Mouse (Mus musculus) heart, adult 2 months (tissue): ENCODE measurements around the gene Pigm. TPM values are rescaled to one million over a fixed set of nuclear protein-coding genes. Genes with fewer than 3 reads are reported as not detected.
A peak's percentile ranks its signal among the peaks of the same experiment; 100 is the strongest.

Source experiments
- DNase-seq, 2 experiments: peaks; one replicate each; pipeline ENCODE4 v3.0.0; 2021
- H3K27ac ChIP-seq: fragments of 200-600 bp; 2 replicates; pipeline ENCODE4 v1.8.1; 2022
- H3K27me3 ChIP-seq: fragments of 200-500 bp; 2 replicates; pipeline ENCODE4 v1.6.1; 2012; ENCODE audit warnings: mild to moderate bottlenecking, low read length, inconsistent platforms, mixed read lengths; ENCODE audit not compliant: control insufficient read depth, insufficient read depth
- H3K36me3 ChIP-seq: fragments of 200-500 bp; 2 replicates; pipeline ENCODE4 v1.6.1; 2012; ENCODE audit warnings: low read length, inconsistent platforms; ENCODE audit not compliant: control insufficient read depth, insufficient read depth
- H3K4me1 ChIP-seq: fragments of 200-500 bp; 2 replicates; pipeline ENCODE4 v1.6.1; 2011; ENCODE audit warnings: low read length; ENCODE audit not compliant: control insufficient read depth, insufficient read depth
- H3K4me3 ChIP-seq: fragments of 200-600 bp; 2 replicates; pipeline ENCODE4 v1.8.1; 2022
- H3K79me2 ChIP-seq: fragments of 200-500 bp; replicated peaks from 2 replicates; pipeline ENCODE4 v1.6.1; 2012; ENCODE audit warnings: mild to moderate bottlenecking, inconsistent platforms, low read length, moderate library complexity, mixed read lengths; ENCODE audit not compliant: control insufficient read depth, insufficient read depth
- H3K9ac ChIP-seq: fragments of 200-500 bp; 2 replicates; pipeline ENCODE4 v1.6.1; 2012; ENCODE audit warnings: low read depth, mild to moderate bottlenecking, control low read depth, inconsistent platforms, low read length, mixed read lengths
- CTCF ChIP-seq: fragments of 200-600 bp; IDR thresholded peaks from 2 replicates; pipeline ENCODE4 v1.8.1; 2022; ENCODE audit warnings: antibody characterized with exemption, mild to moderate bottlenecking, moderate library complexity
- EP300 ChIP-seq: fragments of 200-500 bp; IDR thresholded peaks from 2 replicates; pipeline ENCODE4 v1.6.1; 2011; ENCODE audit warnings: low read depth, low read length, control low read depth; ENCODE audit not compliant: insufficient read depth
- POLR2A ChIP-seq: fragments of 200-500 bp; IDR thresholded peaks from 2 replicates; pipeline ENCODE4 v1.6.1; 2011; ENCODE audit warnings: mild to moderate bottlenecking, low read depth, low read length, control low read depth; ENCODE audit not compliant: insufficient read depth
- WGBS: fragments of 180-500 bp; shearing (Covaris S2); methylation state at CpG from one replicate; pipeline ENCODE4 v1.1.7; 2018; 5-methylcytosine and 5-hydroxymethylcytosine counted together
- intact Hi-C: fragments of 180-260 bp; cut with DNase I; formaldehyde crosslinking; loops from one replicate; pipeline ENCODE4 v1.15.1; 2025
- polyA plus RNA-seq: library from polyadenylated mRNA; depleted of rRNA; stranded (reverse); fragments of >200 nt; gene quantifications from 2 replicates; pipeline ENCODE4 v1.2.3, GENCODE M21; 2012
- total RNA-seq, 2 experiments: library from RNA; stranded (reverse); gene quantifications; 2 replicates each; pipeline ENCODE4 v1.2.3; 2021

Gene Pigm
- total and polyA plus RNA-seq, 3 experiments, result 3.3 to 4.2 (median 3.8) TPM

DNA sequence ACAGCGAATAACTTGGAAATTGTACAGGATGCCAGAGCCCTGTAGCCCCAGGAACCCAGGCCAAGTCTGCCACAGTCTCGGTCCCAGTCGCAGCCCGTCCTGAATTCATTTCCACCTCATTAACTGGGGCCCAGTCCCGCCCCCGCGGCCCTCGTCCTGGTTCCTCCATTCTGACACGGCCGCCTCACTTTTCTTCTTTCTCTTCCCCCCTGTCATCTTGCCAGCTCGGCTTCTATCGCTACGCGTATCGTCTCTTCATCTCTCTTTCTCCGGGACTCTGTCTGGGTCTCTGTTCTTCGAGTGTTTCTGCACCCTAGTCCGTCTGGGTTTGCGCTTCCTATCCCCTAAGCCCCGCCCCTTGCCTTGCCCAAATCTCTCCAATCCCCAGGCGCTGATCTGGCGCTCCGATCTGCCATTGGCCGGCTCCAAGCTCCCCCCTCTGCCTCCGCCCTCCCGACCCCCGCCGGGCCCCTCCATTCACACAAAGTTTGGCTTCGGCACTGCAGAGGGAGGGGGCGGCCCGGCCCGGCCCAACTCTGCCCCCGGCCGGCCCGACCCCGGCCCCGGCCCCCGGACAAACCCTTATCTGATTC, 35.5 kb upstream of the Pigm start, which contains the start of gene Kcnj10:
Gene Kcnj10, plus strand, starts transcription at position 482 of the 593 bp plus-strand sequence.
- H3K36me3 ChIP-seq, result no peaks in the 10 kb centered on the region
- peak within 1 kb of the TSS; percentile 30 for H3K4me3 ChIP-seq
- WGBS, result 2% methylated on average over 38 of the region's 38 CpGs
- no peak for TF ChIP-seq CTCF
- no peak for TF ChIP-seq POLR2A
- no peak for TF ChIP-seq EP300
- no peaks in the 10 kb centered on the region for H3K4me1 ChIP-seq
- no peaks in the 10 kb centered on the region for H3K79me2 ChIP-seq
- no peak within 1 kb of the TSS for H3K9ac ChIP-seq
- DNase-seq, result peak; percentile 55 to 67
- H3K27me3 ChIP-seq, result peaks cover 6% of the 10 kb centered on the region; the same call in 1 of the 2 replicates
- no peak within 1 kb of the TSS for H3K27ac ChIP-seq
- intact Hi-C loops, result no loop called here

DNA sequence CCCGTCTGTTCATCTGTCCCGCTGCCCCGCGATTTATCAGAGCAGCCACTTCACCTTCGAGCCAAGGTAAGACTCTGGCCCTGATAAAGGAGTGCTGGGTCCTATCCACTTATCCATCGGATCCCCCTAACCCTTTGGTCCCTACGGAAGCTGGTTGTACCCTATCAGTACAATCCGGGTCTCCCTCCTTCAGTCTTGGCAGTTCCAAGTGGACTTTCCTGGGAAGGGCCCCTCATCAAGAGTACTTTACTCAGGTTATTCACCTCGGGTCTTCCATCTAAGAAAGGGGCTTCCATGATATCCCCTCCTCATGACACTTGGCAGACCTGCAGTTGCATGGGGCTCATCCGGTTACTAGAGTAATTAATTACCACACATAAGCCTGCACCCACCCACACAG, 35.0 kb upstream of the Pigm start:
- Histone ChIP-seq H3K9ac (no peak overlapping the region), H3K27me3 (peaks cover 6% of the 10 kb centered on the region; the same call in 1 of the 2 replicates)
- 11% methylated on average over 10 of the region's 10 CpGs for WGBS

DNA sequence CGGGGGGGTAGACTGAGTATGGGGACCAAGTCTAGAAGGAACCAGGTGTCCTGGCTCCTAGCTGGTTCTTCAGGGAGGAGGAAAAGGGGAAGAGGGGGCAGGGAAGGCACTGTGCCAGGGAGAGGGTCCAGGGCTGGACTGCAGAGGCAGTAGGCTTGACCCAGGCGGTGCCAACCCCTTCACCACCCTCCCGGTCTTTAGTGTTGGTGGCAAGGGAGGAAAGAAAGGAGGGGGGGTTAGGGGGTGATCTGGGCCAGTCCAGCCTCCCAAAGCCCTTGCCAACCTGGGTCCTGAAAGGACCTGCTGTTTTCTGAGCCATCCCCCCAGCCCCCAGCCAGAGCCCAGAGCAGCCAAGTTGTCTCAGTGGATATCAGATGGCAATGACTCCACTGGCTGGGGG, 33.6 kb upstream of the Pigm start:
- Histone ChIP-seq H3K4me1 (no peaks in the 10 kb centered on the region), H3K27me3 (peaks cover 6% of the 10 kb centered on the region; the same call in 1 of the 2 replicates), H3K27ac (no peak overlapping the region), H3K4me3 (no peak overlapping the region), H3K79me2 (no peaks in the 10 kb centered on the region), H3K9ac (no peak overlapping the region), H3K36me3 (no peaks in the 10 kb centered on the region)
- TF ChIP-seq POLR2A, result no peak
- TF ChIP-seq CTCF, result no peak
- no peak for TF ChIP-seq EP300
- DNase-seq, result no peak
- intact Hi-C loops, result no loop called here
- WGBS, result 79% methylated on average over 3 of the region's 3 CpGs

More for the DNA sequence above, 35.0 kb upstream of the Pigm start:
- Histone ChIP-seq H3K79me2 (no peaks in the 10 kb centered on the region), H3K36me3 (no peaks in the 10 kb centered on the region), H3K4me1 (no peaks in the 10 kb centered on the region), H3K27ac (no peak overlapping the region), H3K4me3 (no peak overlapping the region)
- TF ChIP-seq CTCF (no peak), POLR2A (no peak), EP300 (no peak)
- DNase-seq, result no peak
- intact Hi-C loops, result no loop called here

DNA sequence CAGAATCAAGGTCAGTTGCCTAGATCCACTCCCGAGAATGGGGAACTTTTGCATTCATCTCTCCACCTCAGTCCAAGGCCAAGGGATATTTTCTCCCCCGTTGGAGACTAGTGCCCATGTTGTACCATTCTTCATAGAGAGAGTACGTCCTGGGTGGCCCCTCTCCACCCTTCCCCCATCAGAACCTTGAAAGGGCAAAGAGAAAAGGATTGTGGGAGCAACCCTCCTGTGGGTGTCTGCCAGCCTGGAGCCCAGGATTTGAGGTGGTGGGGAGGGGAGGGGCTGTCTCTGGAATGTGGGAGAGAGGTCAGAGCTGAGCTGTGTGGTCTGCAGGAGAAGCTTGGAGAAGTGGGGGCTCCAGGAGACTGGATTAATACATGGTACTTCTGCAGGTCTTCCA, 32.4 kb upstream of the Pigm start:
- Histone ChIP-seq H3K27me3 (peaks cover 6% of the 10 kb centered on the region; the same call in 1 of the 2 replicates), H3K4me3 (no peak overlapping the region), H3K36me3 (no peaks in the 10 kb centered on the region), H3K27ac (no peak overlapping the region), H3K79me2 (no peaks in the 10 kb centered on the region), H3K4me1 (no peaks in the 10 kb centered on the region), H3K9ac (no peak overlapping the region)
- DNase-seq, result no peak
- 54% methylated on average over 3 of the region's 3 CpGs for WGBS
- intact Hi-C loops, result no loop called here
- TF ChIP-seq POLR2A, result no peak
- no peak for TF ChIP-seq CTCF

GRCm38 (mm10) chr1:172344820-172345219, 31.5 kb upstream of the Pigm start:
- no peaks in the 10 kb centered on the region for H3K79me2 ChIP-seq
- H3K36me3 ChIP-seq, result no peaks in the 10 kb centered on the region
- H3K27ac ChIP-seq, result no peak overlapping the region
- intact Hi-C loops, result no loop called here
- 75% methylated on average over 7 of the region's 7 CpGs for WGBS
- DNase-seq, result no peak
- H3K9ac ChIP-seq, result no peak overlapping the region
- H3K27me3 ChIP-seq, result peaks cover 6% of the 10 kb centered on the region; the same call in 1 of the 2 replicates
- H3K4me1 ChIP-seq, result no peaks in the 10 kb centered on the region
- H3K4me3 ChIP-seq, result no peak overlapping the region
- no peak for TF ChIP-seq CTCF
- TF ChIP-seq EP300, result no peak
- TF ChIP-seq POLR2A, result no peak

- Histone ChIP-seq H3K79me2 (no peaks in the 10 kb centered on the region), H3K36me3 (no peaks in the 10 kb centered on the region), H3K9ac (no peak overlapping the region), H3K4me1 (no peaks in the 10 kb centered on the region), H3K4me3 (no peak overlapping the region), H3K27me3 (peaks cover 6% of the 10 kb centered on the region; the same call in 1 of the 2 replicates), H3K27ac (no peak overlapping the region)
- WGBS, result 75% methylated on average over 10 of the region's 10 CpGs
- TF ChIP-seq POLR2A (no peak), CTCF (no peak), EP300 (no peak)
- no peak for DNase-seq
- intact Hi-C loops, result no loop called here
Observed at GRCm38 (mm10) chr1:172346707-172347106, 29.6 kb upstream of the Pigm start.
